Mouse (Mus musculus) stomach, embryonic 14.5 days (tissue): Measurements from ENCODE around the gene Decr2. TPM values are rescaled to one million over a fixed set of nuclear protein-coding genes. Genes with fewer than 3 reads are reported as not detected.

ENCODE experiments used
- ATAC-seq: fragments of 200-750 bp; cut with Nextera tagmentation; 2 replicates; pipeline ENCODE4 v1.8.0; 2017; ENCODE audit warnings: low read depth, moderate TSS enrichment; ENCODE audit not compliant: insufficient number of reproducible peaks, insufficient read depth, low FRiP score
- H3K27ac ChIP-seq: fragments of 300-500 bp; sonication (generic); 2 replicates; pipeline ENCODE4 v1.5.1; 2014; ENCODE audit warnings: mild to moderate bottlenecking, low read length, moderate library complexity, mixed read lengths
- H3K27me3 ChIP-seq: fragments of 300-500 bp; sonication (generic); 2 replicates; pipeline ENCODE4 v1.6.1; 2014; ENCODE audit warnings: low read length, control low read depth, mixed read lengths; ENCODE audit not compliant: control insufficient read depth, insufficient read depth
- H3K36me3 ChIP-seq: fragments of 300-500 bp; sonication (generic); 2 replicates; pipeline ENCODE4 v1.6.1; 2014; ENCODE audit warnings: mild to moderate bottlenecking, control low read depth, low read length, moderate library complexity, mixed read lengths; ENCODE audit not compliant: control insufficient read depth, insufficient read depth
- H3K4me1 ChIP-seq: fragments of 300-500 bp; sonication (generic); 2 replicates; pipeline ENCODE4 v1.6.1; 2014; ENCODE audit warnings: low read length, control low read depth, mixed read lengths; ENCODE audit not compliant: control insufficient read depth, insufficient read depth
- H3K4me2 ChIP-seq: fragments of 300-500 bp; sonication (generic); replicated peaks from 2 replicates; pipeline ENCODE4 v1.6.1; 2014; ENCODE audit warnings: low read depth, low read length, control low read depth
- H3K4me3 ChIP-seq: fragments of 300-500 bp; sonication (generic); 2 replicates; pipeline ENCODE4 v1.5.1; 2014; ENCODE audit warnings: low read depth, low read length, control low read depth
- H3K9ac ChIP-seq: fragments of 300-500 bp; sonication (generic); replicated peaks from 2 replicates; pipeline ENCODE4 v1.6.1; 2014; ENCODE audit warnings: low read depth, mild to moderate bottlenecking, control low read depth, low read length, moderate library complexity, mixed read lengths
- H3K9me3 ChIP-seq: fragments of 300-500 bp; sonication (generic); 2 replicates; pipeline ENCODE4 v1.6.1; 2016; ENCODE audit warnings: low read depth, low read length, control low read depth; ENCODE audit not compliant: control insufficient read depth
- WGBS: fragments of 180-500 bp; shearing (Covaris S2); extraction: QIAGEN DNeasy Blood & Tissue Kit; methylation state at CpG from one replicate; pipeline ENCODE4 v1.1.7; 2014; 5-methylcytosine and 5-hydroxymethylcytosine counted together
- polyA plus RNA-seq: library from polyadenylated mRNA; unstranded; fragments of >200 nt; fragmentation: Nextera tagmentation; extraction: Ambion mirVana; gene quantifications from 2 replicates; pipeline ENCODE4 v1.2.1, GENCODE M21; 2014

Decr2 gene
- polyA plus RNA-seq, 1 experiment from 2014 or later: 40.4 TPM

- H3K36me3 ChIP-seq: peaks cover 7% of the 10 kb centered on the region; the same call in 1 of the 2 replicates
- ATAC-seq: no peak
These were observed 32.2 kb downstream of the Decr2 start for GRCm38 (mm10) chr17:26057787-26058567.

DNA sequence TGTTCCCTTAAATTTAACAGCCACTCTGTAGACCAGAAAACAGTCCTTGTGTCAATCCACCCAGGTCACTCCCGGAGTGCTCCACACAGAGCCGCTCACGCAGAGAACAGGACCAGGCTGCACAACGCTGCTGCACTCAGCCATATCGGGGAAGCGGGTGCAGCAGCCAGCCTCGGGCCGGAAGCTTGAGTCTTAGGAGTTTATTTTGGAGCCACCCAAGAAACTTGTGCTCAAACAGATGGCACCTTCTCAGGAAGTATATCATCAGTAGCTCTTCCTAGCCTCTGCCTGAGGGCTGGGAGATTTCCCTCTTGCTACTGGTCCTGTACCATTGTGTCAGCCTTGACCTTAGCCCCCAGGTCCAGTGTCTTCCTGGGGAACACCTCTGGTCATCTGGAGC, 32.9 kb downstream of the Decr2 start:
- no peaks in the 10 kb centered on the region for H3K4me1 ChIP-seq
- WGBS: 92% methylated on average over 8 of the region's 8 CpGs
- no peak overlapping the region for H3K27ac ChIP-seq
- no peak overlapping the region for H3K9ac ChIP-seq
- H3K4me2 ChIP-seq: no peak overlapping the region
- H3K36me3 ChIP-seq: peaks cover 7% of the 10 kb centered on the region; the same call in 1 of the 2 replicates
- no peaks in the 10 kb centered on the region for H3K9me3 ChIP-seq
- ATAC-seq: no peak
- no peak overlapping the region for H3K4me3 ChIP-seq
- H3K27me3 ChIP-seq: no peaks in the 10 kb centered on the region

More at GRCm38 (mm10) chr17:26057787-26058567, 32.2 kb downstream of the Decr2 start:
- no peaks in the 10 kb centered on the region for H3K27me3 ChIP-seq
- H3K9me3 ChIP-seq: no peaks in the 10 kb centered on the region
- no peaks in the 10 kb centered on the region for H3K4me1 ChIP-seq
- no peak overlapping the region for H3K4me2 ChIP-seq
- 61% methylated on average over 9 of the region's 9 CpGs for WGBS
- no peak overlapping the region for H3K4me3 ChIP-seq
- no peak overlapping the region for H3K9ac ChIP-seq
- H3K27ac ChIP-seq: no peak overlapping the region

GRCm38 (mm10) chr17:26055164-26055563, 35.0 kb downstream of the Decr2 start:
- H3K4me2 ChIP-seq: no peak overlapping the region
- H3K27ac ChIP-seq: no peak overlapping the region
- peaks cover 7% of the 10 kb centered on the region; the same call in 1 of the 2 replicates for H3K36me3 ChIP-seq
- H3K9me3 ChIP-seq: no peaks in the 10 kb centered on the region
- no peak overlapping the region for H3K9ac ChIP-seq
- no peaks in the 10 kb centered on the region for H3K27me3 ChIP-seq
- no peak for ATAC-seq
- WGBS: 69% methylated on average over 6 of the region's 6 CpGs
- no peaks in the 10 kb centered on the region for H3K4me1 ChIP-seq
- no peak overlapping the region for H3K4me3 ChIP-seq

DNA sequence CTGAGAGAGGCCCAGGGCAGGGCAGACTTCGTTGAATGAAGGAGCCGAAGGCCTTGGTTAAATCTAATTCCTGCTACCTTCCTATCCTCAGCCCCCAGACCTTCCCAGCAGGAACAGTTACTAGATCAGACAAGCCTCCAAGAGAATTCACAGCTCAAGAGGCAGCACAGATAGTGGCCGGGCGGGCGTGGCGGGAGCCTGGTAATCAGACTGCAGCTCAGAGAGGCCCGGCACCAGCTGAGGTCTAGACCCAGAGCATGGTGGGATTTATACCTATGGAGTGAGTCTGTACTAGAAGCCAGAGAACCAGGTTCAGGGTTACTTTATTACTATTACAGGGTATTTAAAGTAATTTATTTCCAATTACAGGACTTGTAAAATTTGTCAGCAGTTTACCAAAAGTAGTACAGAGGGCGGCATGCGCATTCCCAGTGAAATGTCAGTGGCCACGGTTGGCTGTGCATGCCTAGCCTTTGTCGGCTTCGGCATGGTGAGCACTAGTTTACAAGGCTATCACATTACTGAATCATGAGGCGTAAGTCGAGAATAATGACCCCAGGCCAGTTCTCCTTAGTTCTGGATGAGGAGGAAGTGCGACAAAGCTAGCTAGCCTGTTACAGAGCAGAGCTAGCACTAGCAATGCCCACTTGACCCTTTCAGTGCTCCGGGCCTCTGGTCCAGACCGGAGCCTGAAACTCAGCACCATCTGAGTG, 35.8 kb downstream of the Decr2 start:
- Histone ChIP-seq H3K27ac (no peak overlapping the region), H3K9ac (no peak overlapping the region), H3K4me1 (no peaks in the 10 kb centered on the region), H3K27me3 (no peaks in the 10 kb centered on the region), H3K36me3 (peaks cover 7% of the 10 kb centered on the region; the same call in 1 of the 2 replicates), H3K4me2 (no peak overlapping the region), H3K4me3 (no peak overlapping the region), H3K9me3 (no peaks in the 10 kb centered on the region)
- no peak for ATAC-seq
- WGBS: 63% methylated on average over 17 of the region's 17 CpGs

DNA sequence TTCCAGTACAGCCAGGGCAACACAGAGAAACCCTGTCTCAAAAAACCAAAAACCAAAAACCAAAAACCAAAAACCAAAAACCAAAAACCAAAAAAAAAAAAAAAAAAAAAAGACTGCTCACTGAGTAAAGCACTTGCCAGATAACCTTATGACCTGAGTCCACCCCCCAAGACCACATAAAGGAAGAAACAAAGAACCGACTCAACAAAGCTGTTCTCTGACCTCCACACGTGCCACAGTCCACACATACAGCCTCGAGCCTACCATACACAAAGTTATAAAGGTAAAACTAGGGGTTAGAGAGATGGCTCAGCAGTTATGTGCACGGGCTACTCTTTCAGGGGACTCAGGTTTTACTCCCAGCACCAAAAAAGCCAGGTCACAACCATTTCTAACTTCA, 37.4 kb downstream of the Decr2 start:
- 0 out of 2 replicates have a peak, but pooled peaks cover 1% of the 10 kb centered on the region for H3K36me3 ChIP-seq
- no peaks in the 10 kb centered on the region for H3K27me3 ChIP-seq
- H3K9ac ChIP-seq: no peak overlapping the region
- H3K27ac ChIP-seq: no peak overlapping the region
- no peak overlapping the region for H3K4me2 ChIP-seq
- no peaks in the 10 kb centered on the region for H3K4me1 ChIP-seq
- H3K9me3 ChIP-seq: no peaks in the 10 kb centered on the region
- H3K4me3 ChIP-seq: no peak overlapping the region
- no peak for ATAC-seq
- WGBS: 73% methylated on average over 4 of the region's 4 CpGs

GRCm38 (mm10) chr17:26052074-26052473, 38.1 kb downstream of the Decr2 start:
- no peak overlapping the region for H3K27ac ChIP-seq
- no peak overlapping the region for H3K9ac ChIP-seq
- ATAC-seq: no peak
- no peak overlapping the region for H3K4me3 ChIP-seq
- no peaks in the 10 kb centered on the region for H3K27me3 ChIP-seq
- no peak overlapping the region for H3K4me2 ChIP-seq
- 87% methylated on average over 4 of the region's 4 CpGs for WGBS
- H3K9me3 ChIP-seq: no peaks in the 10 kb centered on the region
- H3K36me3 ChIP-seq: no peaks in the 10 kb centered on the region
- no peaks in the 10 kb centered on the region for H3K4me1 ChIP-seq

DNA sequence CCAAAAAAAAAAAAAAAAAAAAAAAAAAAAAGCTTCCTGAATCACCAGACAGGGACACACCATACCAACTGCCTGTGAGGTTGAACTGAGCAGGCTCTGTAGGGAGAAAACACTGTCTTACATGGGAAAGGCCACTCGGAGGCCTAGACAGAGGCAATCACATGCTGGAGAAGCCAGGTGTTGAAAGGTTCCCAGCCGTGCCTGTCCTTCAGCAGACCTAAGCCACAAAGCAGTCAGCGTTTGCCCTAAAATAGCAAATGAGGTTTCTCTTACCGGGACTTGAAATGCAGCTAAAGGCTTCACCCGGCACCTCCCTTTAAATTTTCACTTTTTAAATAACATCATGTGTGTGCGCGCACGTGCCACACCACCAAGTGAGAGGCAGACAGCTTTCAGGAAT, 42.0 kb downstream of the Decr2 start:
- Histone ChIP-seq H3K9ac (no peak overlapping the region), H3K4me1 (no peaks in the 10 kb centered on the region), H3K4me2 (no peak overlapping the region), H3K4me3 (no peak overlapping the region), H3K36me3 (no peaks in the 10 kb centered on the region), H3K27me3 (no peaks in the 10 kb centered on the region), H3K27ac (no peak overlapping the region), H3K9me3 (no peaks in the 10 kb centered on the region)
- ATAC-seq: no peak
- WGBS: 94% methylated on average over 8 of the region's 8 CpGs

- H3K27me3 ChIP-seq: no peaks in the 10 kb centered on the region
- 55% methylated on average over 10 of the region's 10 CpGs for WGBS
- no peak overlapping the region for H3K27ac ChIP-seq
- no peak for ATAC-seq
- H3K9me3 ChIP-seq: no peaks in the 10 kb centered on the region
- H3K4me1 ChIP-seq: no peaks in the 10 kb centered on the region
- H3K9ac ChIP-seq: no peak overlapping the region
- H3K36me3 ChIP-seq: no peaks in the 10 kb centered on the region
- H3K4me3 ChIP-seq: no peak overlapping the region
- no peak overlapping the region for H3K4me2 ChIP-seq
These were observed 43.7 kb downstream of the Decr2 start for GRCm38 (mm10) chr17:26046253-26046997.
